Mouse (Mus musculus): Measurements from ENCODE around the gene Zfp874b.

DNA sequence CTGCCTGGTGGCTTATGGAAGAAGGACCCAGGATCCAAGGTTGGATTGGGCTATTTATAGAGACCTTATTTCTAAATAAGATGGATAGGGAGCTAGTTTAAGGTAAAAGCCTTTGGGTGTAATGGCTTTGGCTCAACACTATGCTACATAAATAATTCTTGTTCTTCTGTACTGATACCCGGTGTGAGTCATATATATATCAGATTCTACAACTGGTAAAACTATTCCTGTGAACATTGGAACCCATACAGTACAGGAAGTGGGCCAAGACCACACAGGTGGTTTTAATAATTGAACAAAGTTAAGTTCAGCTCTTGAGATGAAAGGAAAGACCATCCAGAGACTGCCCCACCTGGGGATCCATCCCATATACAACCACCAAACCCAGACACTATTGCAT lies 16.9 kb upstream of the Zfp874b start:
- TF ChIP-seq EP300 (IDR thresholded peaks at IDR 0.05; ENCODE audit: low read depth) (no peak), CTCF (IDR thresholded peaks at IDR 0.05; ENCODE audit: low read depth) (no peak)
